Mouse (Mus musculus): ENCODE results near the gene Gm44503.
A peak's percentile ranks its signal among the peaks of the same experiment; 100 is the strongest.

The Gm44503 gene

GRCm38 (mm10) chr9:72975242-72975641 is 16.6 kb downstream of the Gm44503 start:
- DNase-seq: no peak

GRCm38 (mm10) chr9:72983066-72983465 is 24.4 kb downstream of the Gm44503 start:
- no peak for DNase-seq

GRCm38 (mm10) chr9:72985250-72986220 is 26.9 kb downstream of the Gm44503 start, which contains the start of the genes Ccpg1os and Ccpg1:
Ccpg1os (minus strand) TSS chr9:72985382.
Ccpg1 (plus strand) TSS chr9:72985429.
- DNase-seq: peak; percentile 93

GRCm38 (mm10) chr9:72987703-72988102 is 29.1 kb downstream of the Gm44503 start:
- DNase-seq: no peak

- DNase-seq: no peak
Observed at GRCm38 (mm10) chr9:72988706-72989105, 30.1 kb downstream of the Gm44503 start.

GRCm38 (mm10) chr9:72991420-72991819 is 32.8 kb downstream of the Gm44503 start:
- DNase-seq: no peak

- no peak for DNase-seq
Observed at GRCm38 (mm10) chr9:72992576-72992975, 33.9 kb downstream of the Gm44503 start.

GRCm38 (mm10) chr9:72996167-72996566 is 37.5 kb downstream of the Gm44503 start:
- no peak for DNase-seq

- DNase-seq: no peak
Observed at GRCm38 (mm10) chr9:72996806-72997205, 38.2 kb downstream of the Gm44503 start.

GRCm38 (mm10) chr9:73000487-73000886 is 41.8 kb downstream of the Gm44503 start:
- DNase-seq: no peak

GRCm38 (mm10) chr9:73001314-73002011 is 42.8 kb downstream of the Gm44503 start:
- DNase-seq: no peak

GRCm38 (mm10) chr9:73002177-73002576 is 43.5 kb downstream of the Gm44503 start:
- no peak for DNase-seq

- no peak for DNase-seq
Observed at GRCm38 (mm10) chr9:73004076-73004475, 45.4 kb downstream of the Gm44503 start.

- no peak for DNase-seq
Observed at GRCm38 (mm10) chr9:73005106-73005505, 46.5 kb downstream of the Gm44503 start.

GRCm38 (mm10) chr9:73006175-73006574 is 47.5 kb downstream of the Gm44503 start:
- no peak for DNase-seq

GRCm38 (mm10) chr9:73008384-73008783 is 49.7 kb downstream of the Gm44503 start:
- DNase-seq: no peak

GRCm38 (mm10) chr9:73012629-73013028 is 54.0 kb downstream of the Gm44503 start:
- DNase-seq: no peak

- no peak for DNase-seq
Observed at GRCm38 (mm10) chr9:73014724-73015123, 56.1 kb downstream of the Gm44503 start.

GRCm38 (mm10) chr9:73019841-73020240 is 61.2 kb downstream of the Gm44503 start:
- DNase-seq: no peak

GRCm38 (mm10) chr9:73020566-73021097 is 62.0 kb downstream of the Gm44503 start:
- DNase-seq: no peak

- peak; percentile 26 for DNase-seq
Observed at GRCm38 (mm10) chr9:73025818-73026636, 67.4 kb downstream of the Gm44503 start.

- no peak for DNase-seq
Observed at GRCm38 (mm10) chr9:73030443-73030842, 71.8 kb downstream of the Gm44503 start.

GRCm38 (mm10) chr9:73031421-73031820 is 72.8 kb downstream of the Gm44503 start:
- no peak for DNase-seq

Data from right cerebral cortex, postnatal 4 days (tissue).